Mouse (Mus musculus): ENCODE results near the gene Col6a6.

The Col6a6 gene

DNA sequence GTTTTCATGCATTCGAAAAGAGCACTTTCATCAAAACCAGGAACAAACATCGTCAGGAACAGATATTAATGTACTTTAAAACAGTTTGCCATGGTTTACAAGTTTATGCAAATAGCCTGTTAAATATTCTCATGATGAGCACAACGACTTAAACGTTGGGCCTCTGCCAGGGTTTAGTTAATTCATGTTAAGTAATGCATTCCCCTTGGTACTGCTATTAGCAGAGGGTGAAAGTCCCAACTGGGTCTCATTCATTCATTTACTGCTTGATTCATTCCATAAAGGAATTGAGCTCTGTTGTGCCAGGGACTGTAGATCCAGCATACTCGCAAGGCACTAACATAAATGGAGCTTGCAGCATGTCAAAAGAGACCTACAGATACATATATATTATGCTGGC, 92.8 kb downstream of the Col6a6 start:
- peak; percentile 20 for DNase-seq

DNA sequence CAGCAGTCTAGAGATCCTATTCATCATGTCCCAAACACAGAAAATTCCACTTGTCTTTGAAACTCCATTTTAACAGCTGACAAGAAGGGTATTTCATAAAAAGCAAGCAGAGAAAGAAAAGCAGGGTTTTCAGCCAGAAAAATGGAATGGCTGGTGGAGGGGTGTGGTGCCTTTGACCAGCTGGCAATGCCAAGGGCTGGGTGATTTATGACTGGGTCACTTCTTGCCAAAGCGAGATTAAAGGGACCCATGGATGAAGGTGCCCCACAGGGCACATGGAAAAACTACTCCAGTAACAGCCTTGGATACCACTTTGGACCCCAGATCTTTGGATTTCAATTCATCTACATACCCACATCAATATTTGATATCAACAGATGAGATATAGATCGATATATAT, 93.3 kb downstream of the Col6a6 start:
- DNase-seq: no peak

DNA sequence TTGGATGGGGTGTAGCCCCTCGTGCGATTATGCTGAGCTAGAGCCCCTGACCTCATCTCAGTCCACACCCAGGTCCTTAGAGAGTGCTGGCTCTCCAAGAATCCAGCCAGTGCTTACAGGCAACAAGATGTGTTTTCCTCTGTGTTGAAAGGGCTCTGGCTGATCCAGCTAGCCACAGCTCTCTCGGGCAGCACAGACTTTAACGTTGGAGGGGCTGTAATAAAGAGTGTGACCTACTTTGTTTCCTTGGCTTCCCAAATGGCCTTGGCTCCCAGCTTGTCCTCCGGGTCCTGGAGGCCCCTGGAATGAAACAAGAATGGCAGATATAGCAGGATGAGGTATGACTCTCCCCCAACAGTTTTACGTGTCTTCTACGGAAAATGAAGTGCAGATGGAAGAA, 96.0 kb downstream of the Col6a6 start:
- no peak for DNase-seq

DNA sequence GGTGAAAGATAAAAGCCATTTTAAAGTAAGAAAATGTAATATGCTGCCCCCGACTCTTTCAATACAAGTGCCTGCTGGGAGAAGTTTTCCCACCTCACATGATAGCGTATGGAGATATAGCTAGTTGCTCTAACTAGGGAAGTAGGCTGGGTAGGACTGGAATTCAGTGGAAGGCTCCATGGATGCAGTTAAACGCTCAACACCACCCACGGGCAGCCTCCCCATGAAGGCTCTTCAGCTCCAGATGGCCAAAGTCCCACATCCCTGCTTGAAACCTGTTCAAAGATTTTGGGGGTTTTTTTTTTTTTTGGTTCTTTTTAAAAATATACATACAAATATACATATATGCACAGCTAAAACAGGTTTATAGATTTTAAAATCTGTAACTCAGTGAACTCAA, 107.5 kb downstream of the Col6a6 start:
- no peak for DNase-seq

DNA sequence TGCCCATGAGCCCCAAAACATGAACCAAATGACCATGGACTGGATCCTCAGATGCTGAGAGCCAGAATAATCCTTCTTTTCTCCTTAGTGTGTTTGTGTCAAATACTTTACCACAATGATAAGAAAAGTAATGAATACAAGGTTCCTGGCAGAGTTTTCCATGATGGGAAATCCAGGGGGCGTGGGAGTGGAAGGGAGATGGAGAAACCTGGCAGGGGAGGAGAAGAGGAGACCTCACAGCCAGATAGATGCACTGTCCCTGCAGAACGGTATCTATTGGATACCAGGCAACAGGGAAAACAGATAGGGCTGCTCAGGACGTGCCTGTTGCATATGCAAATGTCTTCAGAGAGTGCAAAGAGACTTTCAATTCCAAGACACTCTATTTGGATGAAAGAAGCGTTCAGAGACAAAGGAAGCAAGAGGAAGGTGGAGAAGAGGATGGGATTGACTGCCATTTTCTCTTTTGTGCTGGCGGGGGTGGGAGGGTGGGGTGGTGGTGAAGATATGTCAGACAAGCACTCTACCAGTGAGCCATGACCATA, 108.0 kb downstream of the Col6a6 start:
- DNase-seq: no peak

DNA sequence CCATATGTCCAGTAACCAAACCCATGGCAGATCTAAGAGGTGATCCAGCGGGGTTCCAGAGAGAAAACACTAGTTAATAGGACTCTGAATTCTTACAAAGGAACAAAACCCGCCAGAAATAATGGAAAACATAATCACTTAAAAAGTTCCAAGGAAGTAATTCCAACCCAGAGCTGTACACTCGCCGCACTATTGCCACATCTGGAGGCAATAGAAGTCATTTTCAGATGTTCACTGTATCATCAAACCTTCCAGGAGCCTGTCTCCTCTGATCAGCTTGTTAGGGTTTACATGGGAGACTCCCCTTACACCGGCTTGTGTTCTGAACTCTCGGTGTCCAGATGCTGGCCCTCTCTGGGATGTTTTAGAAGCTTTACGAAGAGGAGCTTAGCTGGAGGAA, 108.6 kb downstream of the Col6a6 start:
- no peak for DNase-seq

DNA sequence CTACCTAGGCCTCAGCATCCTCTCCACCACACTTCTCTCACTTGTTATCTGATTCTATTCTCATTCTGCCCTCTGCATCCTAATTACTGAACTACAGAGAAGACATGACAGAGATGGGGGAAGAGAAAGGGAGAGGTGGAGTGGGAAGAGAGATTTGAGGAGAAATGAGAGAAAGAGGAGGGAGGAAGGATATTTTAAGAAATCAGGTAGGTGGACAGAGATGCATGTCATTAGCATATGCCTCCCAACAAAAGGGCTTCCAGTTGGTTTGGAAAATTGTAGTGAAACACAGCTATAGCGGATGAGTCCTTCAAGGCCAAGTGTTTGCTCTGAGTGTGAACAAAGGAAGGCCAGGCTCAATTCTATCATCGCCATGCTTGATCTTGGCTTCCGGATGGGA, 115.9 kb downstream of the Col6a6 start:
- no peak for DNase-seq

DNA sequence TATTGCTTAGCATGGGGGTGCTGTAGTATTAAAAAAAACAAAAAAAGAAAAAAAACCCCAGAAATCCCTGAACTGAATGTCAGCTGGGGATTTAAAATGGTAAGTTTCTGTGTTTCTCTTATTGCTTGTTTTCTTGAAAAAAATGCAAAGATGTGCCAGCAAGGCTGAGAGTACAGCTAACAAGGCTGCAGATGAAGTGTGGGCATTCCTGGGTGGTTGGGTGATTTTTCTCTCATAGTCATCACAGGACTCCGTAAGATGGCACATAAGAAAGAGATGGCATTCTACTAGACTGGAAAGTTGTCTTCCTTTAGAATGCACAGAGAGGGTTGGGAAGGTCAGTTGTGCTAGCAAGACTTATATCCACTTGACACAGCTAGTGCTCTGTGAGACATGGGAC, 122.9 kb downstream of the Col6a6 start:
- DNase-seq: no peak

DNA sequence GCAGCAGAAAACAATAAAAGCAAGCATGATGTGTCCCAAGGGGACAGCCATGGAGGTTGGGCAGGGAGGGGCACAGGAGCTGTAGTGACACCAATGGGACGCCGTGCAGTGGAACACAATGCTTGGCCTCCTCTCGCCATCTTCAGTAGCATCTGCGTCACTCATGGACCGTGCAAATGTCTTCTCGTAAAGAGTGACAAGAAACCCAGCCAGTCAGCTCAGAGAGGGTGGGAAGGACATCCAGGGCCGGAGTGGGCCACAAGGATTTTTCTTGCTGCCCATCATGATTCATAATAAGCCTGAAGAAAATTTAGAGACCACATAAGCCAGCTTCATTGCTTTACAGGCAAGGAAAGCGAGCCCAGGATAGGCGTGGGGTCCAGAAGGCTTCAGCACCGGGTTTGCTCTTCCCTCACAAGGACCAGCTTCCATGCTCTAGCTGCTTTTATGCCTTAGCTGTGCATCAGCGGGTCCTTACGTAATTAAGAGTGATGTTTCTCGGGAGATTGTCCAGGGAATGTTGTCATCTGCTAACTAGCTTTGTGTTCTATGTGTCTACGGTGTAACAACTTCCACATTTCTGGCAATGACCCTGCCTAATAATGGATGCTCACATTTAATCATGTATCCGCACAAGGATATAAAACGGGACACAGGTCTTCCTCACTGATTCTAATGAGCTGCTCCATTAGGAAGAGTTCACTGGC, 123.6 kb downstream of the Col6a6 start:
- no peak for DNase-seq

DNA sequence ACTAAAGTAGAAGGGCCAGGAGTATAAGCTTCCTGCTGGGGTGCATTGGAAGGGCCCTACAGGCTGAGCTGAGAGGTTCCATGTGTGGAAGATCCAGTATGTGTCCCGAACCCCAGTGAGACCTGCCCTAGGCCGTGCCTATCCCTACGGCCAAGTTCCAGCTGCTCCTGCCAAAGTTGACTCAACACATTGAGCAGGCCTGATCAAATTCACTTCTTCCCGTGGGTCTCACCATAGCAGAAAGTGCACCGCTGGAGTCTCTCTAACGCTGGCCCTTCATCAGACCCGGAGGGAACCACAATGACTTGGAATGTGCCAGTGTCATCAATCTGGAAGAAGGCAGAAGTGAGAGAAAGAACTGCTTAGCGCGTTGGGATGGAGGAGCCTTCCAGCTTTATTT, 126.0 kb downstream of the Col6a6 start:
- DNase-seq: no peak

DNA sequence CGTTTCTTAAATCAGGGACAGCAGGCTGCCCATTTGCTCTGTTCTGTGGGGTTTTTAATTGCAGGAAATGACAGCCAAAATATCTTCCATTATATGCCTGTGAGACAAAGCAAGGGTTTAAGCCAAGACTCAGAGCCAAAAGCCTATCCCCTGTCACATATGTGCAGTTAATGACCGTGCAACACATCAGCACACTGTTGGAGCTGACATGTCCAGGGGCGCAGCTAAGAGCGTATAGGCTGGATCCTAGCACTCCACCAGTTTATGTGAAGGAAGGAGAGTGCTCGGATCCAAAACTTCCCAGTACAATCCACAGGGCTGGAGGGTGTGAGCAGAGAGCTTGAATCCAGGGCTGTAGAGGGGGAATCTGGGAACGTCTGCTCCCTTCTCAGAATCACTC, 127.3 kb downstream of the Col6a6 start:
- DNase-seq: no peak

DNA sequence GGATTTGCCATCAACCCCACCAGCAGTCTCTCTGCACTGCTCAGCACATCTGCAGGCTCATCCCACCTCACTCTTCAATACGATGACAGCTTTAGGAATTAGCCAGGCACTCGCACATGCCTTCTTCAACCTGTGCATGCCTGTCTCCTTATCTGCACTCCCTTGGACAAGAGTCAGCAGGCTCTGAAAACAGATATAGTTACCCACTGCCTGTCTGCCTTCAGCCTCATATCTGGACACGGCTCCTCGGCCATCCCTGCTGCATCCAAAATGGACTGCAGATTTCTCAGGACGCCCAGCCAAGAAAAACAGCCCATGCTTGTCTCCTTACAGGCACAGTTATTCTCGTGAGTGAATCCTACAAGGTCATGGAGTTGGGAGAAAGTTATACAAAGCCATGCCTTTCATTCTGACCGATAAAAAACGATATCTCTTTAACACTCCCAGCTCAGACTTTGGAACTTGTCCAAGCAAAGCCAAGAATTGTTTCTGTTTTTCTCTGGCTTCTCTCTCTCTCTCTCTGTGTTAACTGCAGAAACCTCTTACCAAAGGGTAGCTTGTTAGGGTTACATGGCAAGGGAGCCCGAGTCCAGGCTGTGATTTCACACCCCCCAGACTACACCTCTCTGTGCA, 130.1 kb downstream of the Col6a6 start:
- DNase-seq: peak; percentile 61

DNA sequence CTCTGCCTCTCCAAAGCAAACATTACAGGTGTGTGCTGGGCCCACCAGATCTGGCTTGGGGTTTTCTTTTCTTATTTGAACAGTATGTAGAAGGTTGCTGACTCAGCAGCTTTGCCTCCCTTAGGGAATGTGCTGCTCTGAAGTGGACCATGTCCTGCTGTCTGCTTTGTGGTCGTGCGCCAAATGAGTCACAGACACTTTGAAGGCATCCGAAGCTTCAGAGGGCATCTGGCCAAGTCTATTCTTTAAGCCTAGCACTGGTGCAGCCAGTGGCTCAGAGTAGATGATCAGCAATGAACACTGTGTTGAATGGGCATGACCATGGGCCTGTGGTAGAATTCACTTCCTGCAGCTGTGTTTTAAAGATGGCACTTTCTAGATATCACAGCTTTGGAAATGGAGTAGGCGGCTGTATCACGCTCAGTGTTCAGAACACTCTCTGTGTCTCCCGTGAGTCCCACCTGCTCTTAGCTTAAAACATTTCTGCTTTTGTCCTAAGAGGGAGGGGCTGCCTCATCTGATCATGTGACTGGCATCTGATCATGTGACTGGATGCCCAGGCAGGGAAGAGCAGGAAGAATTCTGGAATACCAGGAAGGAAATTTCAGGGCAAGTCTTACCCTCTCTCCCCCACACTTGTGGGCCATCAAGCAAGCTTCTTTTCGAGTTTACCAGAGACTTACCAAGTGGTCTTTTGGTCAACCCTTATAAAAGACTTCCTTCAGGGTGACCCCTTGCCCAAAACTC, 131.0 kb downstream of the Col6a6 start:
- DNase-seq: no peak

DNA sequence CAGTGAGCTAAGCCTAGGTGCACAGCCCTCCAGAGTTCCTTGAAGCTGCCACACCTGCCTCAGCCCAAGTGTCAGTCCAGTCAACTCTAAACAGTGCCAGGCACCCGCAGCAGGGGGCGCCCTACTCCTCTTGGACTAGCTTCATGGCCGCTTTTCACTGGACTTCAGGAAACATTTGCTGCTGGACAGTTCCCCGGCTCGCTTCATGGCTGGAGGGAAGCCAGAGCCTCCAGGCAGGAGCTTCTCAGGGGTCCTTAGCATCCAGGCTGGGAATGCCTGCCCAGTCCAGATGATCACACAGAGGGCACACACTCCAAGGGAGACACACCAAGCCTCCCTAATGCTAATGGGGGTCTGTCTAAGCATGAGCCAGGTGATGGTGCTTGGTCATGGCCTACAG, 134.1 kb downstream of the Col6a6 start:
- peak; percentile 94 for DNase-seq

DNA sequence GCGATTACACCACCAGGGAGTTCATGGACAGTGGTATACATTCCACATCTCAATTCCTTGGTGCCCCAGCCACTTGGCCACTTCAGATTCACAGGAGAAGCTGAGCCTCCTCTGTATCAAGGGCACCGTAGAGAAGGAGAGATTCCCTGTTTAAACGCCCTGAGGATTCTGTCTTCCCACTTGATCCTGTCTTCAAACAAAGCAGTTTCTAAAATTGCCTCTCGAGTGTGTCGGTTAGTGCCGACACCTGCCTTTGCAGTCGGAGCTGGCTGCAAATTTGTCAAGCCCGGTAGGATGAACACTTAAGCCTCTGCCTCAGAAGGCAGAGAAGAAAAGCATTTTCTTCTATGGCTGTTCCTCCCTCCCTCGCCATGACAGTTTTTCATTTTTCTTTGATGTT, 134.9 kb downstream of the Col6a6 start:
- no peak for DNase-seq

DNA sequence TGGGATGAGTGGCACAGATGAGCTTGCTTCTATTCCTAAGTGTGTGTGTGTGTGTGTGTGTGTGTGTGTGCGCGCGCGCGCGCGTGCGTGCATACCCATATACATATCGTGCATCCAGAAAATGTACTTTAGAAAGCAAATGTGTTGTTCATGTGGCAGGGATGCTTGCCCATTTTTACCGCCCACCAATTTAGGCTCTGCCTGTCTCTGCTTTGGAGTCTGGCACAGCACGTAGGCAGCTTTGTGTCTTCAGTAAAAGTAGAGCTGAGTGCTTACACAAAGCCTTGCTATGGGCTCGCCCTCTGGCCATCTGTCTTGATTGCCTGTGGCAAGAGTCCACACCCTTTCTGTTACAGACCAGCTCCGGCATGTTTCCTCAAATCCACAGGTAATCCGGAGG, 135.5 kb downstream of the Col6a6 start:
- DNase-seq: no peak

DNA sequence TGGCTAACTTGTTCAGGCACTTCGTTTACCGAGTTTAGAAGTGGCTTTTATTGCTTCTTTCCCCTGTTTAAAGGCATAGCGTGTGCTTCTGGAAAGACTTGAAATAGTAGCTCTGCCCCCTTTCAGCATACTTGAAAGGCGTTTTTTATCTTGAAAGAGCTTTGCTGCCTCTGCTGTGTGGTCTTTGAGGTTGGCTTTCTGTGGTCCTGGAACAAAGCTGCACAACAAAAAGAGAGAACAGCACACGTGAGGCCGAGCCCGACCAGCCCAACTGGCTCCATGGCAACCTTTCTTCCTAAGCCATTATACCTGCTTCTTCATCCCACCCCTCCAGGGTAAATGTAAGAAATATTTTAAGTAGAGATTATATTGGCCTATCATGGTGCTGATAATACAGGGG, 138.5 kb downstream of the Col6a6 start:
- DNase-seq: no peak

DNA sequence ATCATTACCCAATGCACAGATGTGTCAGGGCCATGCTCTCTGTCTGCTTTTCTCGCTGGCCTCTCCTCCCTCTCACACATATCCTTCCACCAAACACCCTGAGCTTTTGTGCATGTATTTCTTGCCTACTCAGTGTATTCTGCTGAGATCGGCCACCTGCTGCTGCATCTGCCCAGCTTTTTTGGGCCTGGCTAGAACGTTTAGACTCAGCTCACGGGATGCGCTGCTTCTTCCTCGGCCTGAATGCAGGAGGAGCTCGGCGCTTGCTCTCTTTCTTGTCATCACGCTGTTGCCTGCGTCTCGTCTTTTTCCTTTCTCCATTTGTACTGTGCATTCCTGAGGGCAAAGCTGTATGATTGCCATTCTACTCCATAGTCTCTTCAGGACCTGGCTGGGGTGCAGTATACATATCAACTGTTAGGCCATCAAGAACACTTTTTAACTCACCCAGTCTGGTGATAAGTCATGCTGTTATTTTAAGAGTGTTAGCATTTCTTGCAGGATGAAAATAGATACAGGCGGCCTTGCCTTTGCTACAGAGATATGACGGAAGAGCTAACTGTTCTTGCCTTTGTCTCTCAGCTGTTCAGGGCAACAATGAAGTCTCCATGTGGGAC, 143.3 kb downstream of the Col6a6 start:
- DNase-seq: no peak

DNA sequence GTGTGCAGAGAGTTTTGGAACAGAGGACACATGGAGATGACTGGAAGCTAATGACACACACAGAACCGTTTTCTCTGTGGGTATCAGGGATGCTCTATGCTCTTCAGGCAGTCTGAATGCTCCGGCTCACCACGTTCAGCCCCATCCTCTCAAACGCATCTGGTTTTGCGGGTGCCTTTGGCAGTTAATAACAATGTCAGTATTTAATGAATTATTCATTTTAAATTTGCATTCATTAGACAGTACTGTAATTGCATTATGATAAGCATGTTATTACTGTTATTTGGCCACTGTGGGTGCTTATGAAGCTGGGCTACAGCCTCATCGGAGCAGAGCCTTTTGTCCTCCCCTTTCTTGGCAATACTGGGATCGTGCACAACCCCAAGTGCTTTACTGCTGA, 146.6 kb downstream of the Col6a6 start:
- DNase-seq: no peak

DNA sequence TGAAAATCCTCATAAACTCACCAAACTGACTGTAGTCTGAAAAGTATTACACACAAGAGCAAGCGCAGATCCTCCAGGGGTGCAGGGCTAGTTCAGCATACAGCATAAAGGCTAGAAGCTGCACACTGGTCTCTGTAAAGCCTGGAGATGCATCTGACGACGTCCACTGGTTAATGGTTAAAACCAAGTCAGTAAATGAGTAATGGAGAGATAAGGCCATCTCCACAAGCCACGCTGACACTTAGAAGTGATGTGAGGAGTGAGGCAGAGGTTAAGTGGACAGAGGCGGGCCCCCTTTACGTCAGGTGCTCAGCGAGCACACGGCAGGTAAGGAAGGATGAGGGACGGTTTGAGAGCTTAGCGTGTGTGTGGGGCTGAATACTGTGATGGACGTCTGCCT, 152.0 kb downstream of the Col6a6 start:
- no peak for DNase-seq

DNA sequence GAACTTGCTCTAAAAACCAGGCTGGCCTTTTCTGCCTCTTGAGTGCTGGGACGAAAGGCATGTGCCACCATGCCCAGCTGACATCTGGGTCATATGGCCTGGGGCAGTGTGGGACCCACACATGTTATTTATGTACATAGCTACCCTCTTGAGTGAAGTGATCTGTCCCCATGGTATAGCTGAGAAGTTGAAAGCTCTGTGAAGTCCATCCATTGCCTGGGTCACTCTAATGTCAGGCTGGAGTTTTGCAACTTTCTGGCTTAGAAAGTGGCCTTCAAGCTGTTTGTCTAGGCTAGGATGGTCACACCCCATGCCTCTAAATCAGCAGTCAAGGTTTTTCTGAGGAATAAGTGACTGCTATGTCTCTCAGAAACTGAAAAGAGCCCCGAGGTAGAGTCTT, 155.9 kb downstream of the Col6a6 start:
- DNase-seq: no peak

DNA sequence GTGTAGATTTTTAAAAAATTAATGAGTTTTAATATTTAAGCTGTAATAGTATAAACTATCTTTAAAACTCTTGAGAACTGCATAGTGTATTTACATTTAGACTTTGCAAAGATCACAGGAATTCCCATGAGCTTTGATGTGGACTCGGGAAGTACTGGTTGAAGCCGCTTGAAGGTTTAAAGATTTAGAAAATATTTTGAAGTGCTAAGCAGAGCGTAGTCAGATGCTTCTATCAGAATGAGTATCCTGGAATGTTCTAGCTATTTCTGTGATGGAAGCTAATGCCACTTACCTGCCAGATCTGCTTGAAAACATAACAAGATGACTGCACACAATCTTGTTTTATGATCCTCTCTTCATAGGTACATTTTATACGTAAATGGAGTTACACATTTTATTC, 157.0 kb downstream of the Col6a6 start:
- DNase-seq: no peak

DNA sequence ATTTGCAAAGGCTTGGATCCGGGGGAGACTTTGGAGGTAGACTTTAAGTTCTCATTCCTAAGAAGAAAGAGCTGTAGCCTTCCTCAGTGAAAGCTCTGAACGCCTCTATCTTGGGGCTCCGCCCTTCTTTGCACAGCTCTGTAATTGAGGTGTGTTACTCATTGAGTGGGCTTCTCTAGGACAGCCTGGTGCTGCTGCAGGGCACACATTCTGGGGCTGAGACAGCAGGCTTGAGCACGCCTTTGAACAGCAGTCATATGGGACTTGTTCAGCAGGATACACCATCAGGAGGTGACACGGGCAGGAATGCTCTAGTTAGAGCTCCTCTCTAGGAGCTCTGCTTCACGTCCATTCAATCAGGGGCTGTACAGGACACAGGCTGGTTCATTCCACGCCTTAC, 162.7 kb downstream of the Col6a6 start:
- DNase-seq: no peak

DNA sequence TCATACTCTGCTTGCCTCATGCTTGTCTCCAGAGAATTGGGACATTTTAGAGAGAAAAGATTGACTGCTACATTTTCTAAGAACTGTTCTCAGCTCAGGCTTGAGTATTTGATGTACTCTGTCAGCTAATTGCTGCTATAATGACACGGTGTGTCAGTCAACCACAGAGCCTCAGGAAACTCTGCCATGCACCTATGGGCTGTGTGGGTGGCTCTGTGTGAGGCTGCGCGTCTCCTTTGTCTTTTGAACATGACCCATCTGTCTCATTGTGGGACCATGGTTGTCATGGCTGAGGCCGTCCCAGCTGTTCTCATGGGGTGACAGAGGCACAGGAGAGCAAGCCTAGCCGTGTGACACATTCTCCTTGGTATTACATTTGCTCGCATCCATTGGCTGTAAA, 168.1 kb downstream of the Col6a6 start:
- no peak for DNase-seq
